Comparison of ENCODE assay signal across 19 mouse cellular contexts in genomic region chr11:52271765-52272495, GRCm38 (mm10). TPM values are rescaled to one million over a fixed set of nuclear protein-coding genes. Genes with fewer than 3 reads are reported as not detected.
A peak's percentile ranks its signal among the peaks of the same experiment; 100 is the strongest.
DNase-seq lines count a peak whose midpoint lies in the region; ATAC-seq and TF ChIP-seq lines count a peak whose summit lies in the region.
"Had no signal": no experiment of that assay in that cellular context is flagged by ENCODE, and none has a peak within 500 bp of the region (broad histone marks: within the 10 kb centered on the region; RNA-seq: fewer than 3 reads in every experiment).

No protein-coding gene starts in this region.

- 84% methylated on average over 8 of the region's 8 CpGs for WGBS in heart, postnatal 0 days
- WGBS in thymus, adult 2 months: 49% methylated on average over 8 of the region's 8 CpGs
- WGBS in embryonic facial prominence, embryonic 15.5 days: 43% methylated on average over 8 of the region's 8 CpGs

- TF ChIP-seq POLR2A in thymus, adult 2 months (IDR thresholded peaks at IDR 0.05; ENCODE audit: control insufficient read depth, extremely low read depth, insufficient read depth, low read length, poor library complexity): no peak

- TF ChIP-seq CTCF in heart, postnatal 0 days (IDR thresholded peaks at IDR 0.05; ENCODE audit: low read depth): no peak
- no peak for TF ChIP-seq CTCF in thymus, adult 2 months (IDR thresholded peaks at IDR 0.05; ENCODE audit: borderline replicate concordance, control insufficient read depth, extremely low read depth, insufficient read depth, low read length, poor library complexity)

- no peak for DNase-seq in heart, postnatal 0 days (ENCODE audit: low spot score)
- DNase-seq in heart, postnatal 14 days: no peak
- no peak for DNase-seq in thymus, adult 2 months
- DNase-seq in thymus, postnatal 25 days: no peak
- DNase-seq in testis, postnatal 14 days (ENCODE audit: low spot score): no peak
- no peak for DNase-seq in right cerebral cortex, postnatal 25 days
- DNase-seq: cerebellum, adult 11 months; forebrain, postnatal 0 days; gastrocnemius, postnatal 10 days; kidney, adult 18-20 months; kidney, postnatal 36 days; lung, adult 2 months; right cerebral cortex, postnatal 4 days had no signal

- intact Hi-C loops in heart, postnatal 14 days (cut with DNase I): no loop called here

- no peaks in the 10 kb centered on the region for H3K27me3 ChIP-seq in heart, postnatal 0 days (ENCODE audit: control insufficient read depth, insufficient read depth, low read length)
- H3K27me3 ChIP-seq in thymus, adult 2 months (ENCODE audit: control insufficient read depth, insufficient read depth, low read length): no peaks in the 10 kb centered on the region
- no peaks in the 10 kb centered on the region for H3K27me3 ChIP-seq in embryonic facial prominence, embryonic 15.5 days

- no peak overlapping the region for H3K9ac ChIP-seq in heart, postnatal 0 days (replicated peaks; ENCODE audit: low read depth, low read length)
- no peak overlapping the region for H3K9ac ChIP-seq in embryonic facial prominence, embryonic 15.5 days
- H3K9ac ChIP-seq: forebrain, postnatal 0 days; hindbrain, embryonic 14.5 days had no signal

- no peaks in the 10 kb centered on the region for H3K36me3 ChIP-seq in heart, postnatal 0 days (replicated peaks; ENCODE audit: control insufficient read depth, insufficient read depth, low read length)
- peaks cover 96% of the 10 kb centered on the region for H3K36me3 ChIP-seq in thymus, adult 2 months (ENCODE audit: control insufficient read depth, insufficient read depth, low read length)
- H3K36me3 ChIP-seq in embryonic facial prominence, embryonic 15.5 days: no peaks in the 10 kb centered on the region

- ATAC-seq in heart, postnatal 0 days (ENCODE audit: insufficient read depth, low read depth): no peak
- ATAC-seq in embryonic facial prominence, embryonic 15.5 days (ENCODE audit: insufficient number of reproducible peaks, low FRiP score, low TSS enrichment, low read depth): peak; percentile 81
- ATAC-seq: forebrain, postnatal 0 days had no signal

- TF ChIP-seq EP300 in heart, postnatal 0 days (IDR thresholded peaks at IDR 0.05; ENCODE audit: low read depth): no peak

- H3K4me3 ChIP-seq in heart, postnatal 0 days (ENCODE audit: low read depth, low read length): no peak overlapping the region
- peak overlapping the region; percentile 30 for H3K4me3 ChIP-seq in thymus, adult 2 months (ENCODE audit: control insufficient read depth, insufficient read depth, low read length)
- H3K4me3 ChIP-seq in embryonic facial prominence, embryonic 15.5 days (replicated peaks): no peak overlapping the region

- H3K4me2 ChIP-seq in heart, postnatal 0 days (ENCODE audit: low read depth, low read length): peak overlapping the region; percentile 15; the same call in 1 of the 2 replicates
- H3K4me2 ChIP-seq in embryonic facial prominence, embryonic 15.5 days (replicated peaks): no peak overlapping the region
- H3K4me2 ChIP-seq: hindbrain, embryonic 14.5 days; midbrain, embryonic 11.5 days had no signal

- H3K4me1 ChIP-seq in heart, postnatal 0 days (ENCODE audit: control insufficient read depth, insufficient read depth): peaks cover 46% of the 10 kb centered on the region
- peaks cover 70% of the 10 kb centered on the region for H3K4me1 ChIP-seq in thymus, adult 2 months (replicated peaks; ENCODE audit: control insufficient read depth, insufficient read depth, low read length)
- H3K4me1 ChIP-seq in embryonic facial prominence, embryonic 15.5 days: peaks cover 47% of the 10 kb centered on the region

- H3K9me3 ChIP-seq in heart, postnatal 0 days (replicated peaks; ENCODE audit: control insufficient read depth, low read length): no peaks in the 10 kb centered on the region
- H3K9me3 ChIP-seq in embryonic facial prominence, embryonic 15.5 days (replicated peaks): no peaks in the 10 kb centered on the region

- H3K27ac ChIP-seq in heart, postnatal 0 days (ENCODE audit: low read depth): peak overlapping the region; percentile 4; the same call in 1 of the 2 replicates
- H3K27ac ChIP-seq in thymus, adult 2 months (ENCODE audit: control insufficient read depth, insufficient read depth, low read length): peak overlapping the region; percentile 96
- H3K27ac ChIP-seq in embryonic facial prominence, embryonic 15.5 days (replicated peaks): peak overlapping the region; percentile 77
- H3K27ac ChIP-seq: hindbrain, embryonic 14.5 days had no signal

RNA-seq across cellular contexts. Expression of gene Tcf7, which starts 10.9 kb away (rescaled TPM):
- 0.15 and 5.2 TPM in 2 replicates for total RNA-seq in heart, postnatal 0 days (2014; rRNA removed; ENCODE audit: low replicate concordance)
- 0.88 and 1.1 TPM in 2 replicates for polyA plus RNA-seq in heart, postnatal 0 days (2015; fragmentation: Nextera tagmentation; extraction: Ambion mirVana)
- total RNA-seq in heart, postnatal 14 days (2021): 10 to 100 TPM in 1 of 2 experiments, 1 to 10 TPM in 1; 3.2 to 45.5 TPM
- 2,910 and 3,273 TPM in 2 replicates for polyA plus RNA-seq in thymus, adult 2 months (2012; rRNA removed)
- polyA plus RNA-seq in embryonic facial prominence, embryonic 15.5 days (2015; fragmentation: Nextera tagmentation; extraction: Ambion mirVana): 21.5 and 22.6 TPM in 2 replicates

RNA-seq across cellular contexts. Expression of gene Skp1a, which starts 40.1 kb away (rescaled TPM):
- 158 and 163 TPM in 2 replicates for total RNA-seq in heart, postnatal 0 days (2014; rRNA removed; ENCODE audit: low replicate concordance)
- polyA plus RNA-seq in heart, postnatal 0 days (2015; fragmentation: Nextera tagmentation; extraction: Ambion mirVana): 492 and 524 TPM in 2 replicates
- 100 to 1,000 TPM; 225 to 227 TPM for total RNA-seq in heart, postnatal 14 days (2021)
- polyA plus RNA-seq in thymus, adult 2 months (2012; rRNA removed): 35.1 and 35.9 TPM in 2 replicates
- 748 and 818 TPM in 2 replicates for polyA plus RNA-seq in embryonic facial prominence, embryonic 15.5 days (2015; fragmentation: Nextera tagmentation; extraction: Ambion mirVana)

RNA-seq across cellular contexts. Expression of gene Olfr1371, which starts 58.1 kb away (rescaled TPM):
- not detected in 2 replicates for total RNA-seq in heart, postnatal 0 days (2014; rRNA removed; ENCODE audit: low replicate concordance)
- polyA plus RNA-seq in heart, postnatal 0 days (2015; fragmentation: Nextera tagmentation; extraction: Ambion mirVana): not detected in 2 replicates
- total RNA-seq in heart, postnatal 14 days (2021): not detected
- 0.15 TPM in 1 of 2 replicates, not detected in the other for polyA plus RNA-seq in thymus, adult 2 months (2012; rRNA removed)
- not detected in 2 replicates for polyA plus RNA-seq in embryonic facial prominence, embryonic 15.5 days (2015; fragmentation: Nextera tagmentation; extraction: Ambion mirVana)
- total RNA-seq: forebrain, postnatal 0 days; gastrocnemius, postnatal 10 days; layer of hippocampus, postnatal 25 days had no signal
- polyA plus RNA-seq: forebrain, postnatal 0 days; hindbrain, embryonic 14.5 days; limb, embryonic 14.5 days; lung, adult 2 months; midbrain, embryonic 11.5 days; stomach, embryonic 14.5 days had no signal

Comparison
In these comparisons a context has a peak if more than half of its experiments do, and no peak if none do; other contexts are left out.
1. H3K27ac ChIP-seq: peak in every context shown above with its lines; median percentile 96 in thymus, adult 2 months; 77 in embryonic facial prominence, embryonic 15.5 days; 4 in heart, postnatal 0 days.
2. RNA of gene Tcf7, which starts 10.9 kb away (polyA plus RNA-seq): 2,910 to 3,273 TPM in thymus, adult 2 months; 21.5 to 22.6 TPM in embryonic facial prominence, embryonic 15.5 days and 0.88 to 1.1 TPM in heart, postnatal 0 days; every median in the first group is over 100 times any median in the second.
3. RNA of gene Skp1a, which starts 40.1 kb away (polyA plus RNA-seq): 748 to 818 TPM in embryonic facial prominence, embryonic 15.5 days and 492 to 524 TPM in heart, postnatal 0 days; 35.1 to 35.9 TPM in thymus, adult 2 months; every median in the first group is over 10 times any median in the second.